Mouse (Mus musculus) embryonic facial prominence, embryonic 13.5 days (tissue): Measurements from ENCODE around the gene Cbwd1. TPM values are rescaled to one million over a fixed set of nuclear protein-coding genes. Genes with fewer than 3 reads are reported as not detected.
"Not testable (repeated sequence)": the region's sequence is repeated elsewhere in the genome, so short reads cannot be mapped to it uniquely, and the experiment has no call there.

ENCODE experiments used
- ATAC-seq: fragments of 200-750 bp; cut with Nextera tagmentation; 2 replicates; pipeline ENCODE4 v1.8.0; 2017; ENCODE audit warnings: low read depth; ENCODE audit not compliant: insufficient number of reproducible peaks, insufficient read depth, low FRiP score, low TSS enrichment
- H3K27ac ChIP-seq: fragments of 300-500 bp; sonication (generic); 2 replicates; pipeline ENCODE4 v1.5.1; 2015; ENCODE audit warnings: moderate library complexity, mild to moderate bottlenecking, inconsistent platforms
- H3K27me3 ChIP-seq: fragments of 300-500 bp; sonication (generic); 2 replicates; pipeline ENCODE4 v1.6.1; 2015; ENCODE audit warnings: mild to moderate bottlenecking, inconsistent platforms
- H3K36me3 ChIP-seq: fragments of 300-500 bp; sonication (generic); 2 replicates; pipeline ENCODE4 v1.6.1; 2015; ENCODE audit warnings: mild to moderate bottlenecking, inconsistent platforms
- H3K4me1 ChIP-seq: fragments of 300-500 bp; sonication (generic); 2 replicates; pipeline ENCODE4 v1.6.1; 2015; ENCODE audit warnings: inconsistent platforms
- H3K4me2 ChIP-seq: fragments of 300-500 bp; sonication (generic); 2 replicates; pipeline ENCODE4 v1.6.1; 2015; ENCODE audit warnings: moderate library complexity, mild to moderate bottlenecking, inconsistent platforms
- H3K4me3 ChIP-seq: fragments of 300-500 bp; sonication (generic); 2 replicates; pipeline ENCODE4 v1.5.1; 2015; ENCODE audit warnings: mild to moderate bottlenecking, inconsistent platforms
- H3K9ac ChIP-seq: fragments of 300-500 bp; sonication (generic); 2 replicates; pipeline ENCODE4 v1.6.1; 2015; ENCODE audit warnings: mild to moderate bottlenecking, inconsistent platforms
- H3K9me3 ChIP-seq: fragments of 300-500 bp; sonication (generic); 2 replicates; pipeline ENCODE4 v1.6.1; 2016; ENCODE audit warnings: inconsistent platforms
- WGBS: fragments of 180-500 bp; shearing (Covaris S2); methylation state at CpG from one replicate; pipeline ENCODE4 v1.1.7; 2015; ENCODE audit warnings: mixed read lengths; 5-methylcytosine and 5-hydroxymethylcytosine counted together
- microRNA-seq: library from miRNA; unstranded; fragments of <30 nt; microRNA quantifications from one replicate; pipeline ENCODE4, GENCODE M21; 2016
- polyA plus RNA-seq: library from polyadenylated mRNA; unstranded; fragments of >200 nt; fragmentation: Nextera tagmentation; extraction: Ambion mirVana; gene quantifications from 2 replicates; pipeline ENCODE4 v1.2.1, GENCODE M21; 2015

Gene Cbwd1
- polyA plus RNA-seq, 1 experiment from 2014 or later = 23.3 TPM

- not testable (repeated sequence) for H3K36me3 ChIP-seq, H3K9me3 ChIP-seq, H3K4me1 ChIP-seq, H3K27ac ChIP-seq, H3K4me3 ChIP-seq, H3K9ac ChIP-seq, H3K4me2 ChIP-seq, ATAC-seq
- H3K27me3 ChIP-seq = peaks cover 12% of the 10 kb centered on the region; the same call in 1 of the 2 replicates
- WGBS = 81% methylated on average over 23 of the region's 26 CpGs
These were observed 86.1 kb downstream of the Cbwd1 start, which contains the start of gene Gm10053 for GRCm38 (mm10) chr19:24875129-24875870. Gm10053 (plus strand) TSS chr19:24875686.

GRCm38 (mm10) chr19:24873873-24874272 lies 87.5 kb downstream of the Cbwd1 start:
- Histone ChIP-seq H3K27me3 (peaks cover 12% of the 10 kb centered on the region), H3K4me1 (peaks cover 16% of the 10 kb centered on the region), H3K4me2 (no peak overlapping the region), H3K4me3 (no peak overlapping the region), H3K9ac (no peak overlapping the region), H3K36me3 (no peaks in the 10 kb centered on the region), H3K9me3 (no peaks in the 10 kb centered on the region), H3K27ac (no peak overlapping the region)
- WGBS = 52% methylated on average over 2 of the region's 2 CpGs
- ATAC-seq = no peak

- Histone ChIP-seq H3K36me3 (no peaks in the 10 kb centered on the region), H3K27me3 (peaks cover 12% of the 10 kb centered on the region), H3K4me3 (peak overlapping the region; percentile 37), H3K9ac (peak overlapping the region; percentile 54; the same call in 1 of the 2 replicates), H3K27ac (no peak overlapping the region), H3K9me3 (no peaks in the 10 kb centered on the region; the same call in 1 of the 2 replicates), H3K4me1 (peaks cover 17% of the 10 kb centered on the region), H3K4me2 (peak overlapping the region; percentile 59)
- 20% methylated on average over 18 of the region's 18 CpGs for whole genome bisulfite sequencing
- ATAC-seq = no peak
These were observed 90.3 kb downstream of the Cbwd1 start for GRCm38 (mm10) chr19:24871037-24871635.

Small RNAs within 50 kb of the gene (microRNA-seq; reads per million reads assigned to microRNA genes)
- gene Mir3084-1 = not detected

Other genes with a start within 250 kb of the Cbwd1 start
- 5.0 and 6.5 TPM in 2 replicates for gene Pgm5, start 99.8 kb downstream of the Cbwd1 start, polyA plus RNA-seq
- gene Gm10053, start 85.9 kb downstream of the Cbwd1 start, polyA plus RNA-seq = 206 and 207 TPM in 2 replicates
- gene Foxd4, start 60.4 kb downstream of the Cbwd1 start, polyA plus RNA-seq = not detected in 2 replicates
- 5.7 and 7.4 TPM in 2 replicates for gene Dock8, start 37.9 kb upstream of the Cbwd1 start, polyA plus RNA-seq